Mouse (Mus musculus): ENCODE results near the gene Stmn3.

GRCm38 (mm10) chr2:181342766-181343165, 28.5 kb upstream of the Stmn3 start:
- TF ChIP-seq POLR2A (IDR thresholded peaks at IDR 0.05; ENCODE audit: low read depth, low read length), result no peak
- no peak for TF ChIP-seq CTCF (conservative IDR thresholded peaks at IDR 0.05; ENCODE audit: insufficient read depth, insufficient read length, low read depth, low read length)

Data from kidney, adult 2 months (tissue).